Mouse (Mus musculus) MEL (cell line): ENCODE data around the gene Sox5. TPM values are rescaled to one million over a fixed set of nuclear protein-coding genes. Genes with fewer than 3 reads are reported as not detected.

ENCODE experiments used
- DNase-seq: peaks from one replicate; pipeline ENCODE4 v3.0.0; 2011; ENCODE audit warnings: low read depth, low spot score
- H3K27ac ChIP-seq: 2 replicates; pipeline ENCODE4 v1.5.1; 2012; ENCODE audit warnings: low read depth, mild to moderate bottlenecking, control low read depth, low read length, moderate library complexity; ENCODE audit not compliant: control insufficient read depth
- H3K27me3 ChIP-seq, 2 experiments: fragments of 150-350 bp in 1 of 2; sonication (generic) in 1 of 2; 2 replicates each; pipeline ENCODE4 v1.6.1; 2012; ENCODE audit warnings: low read length in 2 of 2, mild to moderate bottlenecking in 2 of 2, improper control_type of control experiment in 1 of 2, moderate library complexity in 1 of 2; ENCODE audit not compliant: insufficient read depth in 2 of 2, control insufficient read depth in 1 of 2
- H3K36me3 ChIP-seq, 2 experiments: 2 replicates each; pipeline ENCODE4 v1.6.1; 2012 to 2014; ENCODE audit warnings: low read length in 2 of 2, improper control_type of control experiment in 1 of 2, inconsistent platforms in 1 of 2, mild to moderate bottlenecking in 1 of 2; ENCODE audit not compliant: insufficient read depth in 2 of 2, control insufficient read depth in 1 of 2
- H3K4me1 ChIP-seq, 2 experiments: fragments of 150-350 bp in 1 of 2; sonication (generic) in 1 of 2; 2 replicates each; pipeline ENCODE4 v1.6.1; 2012; ENCODE audit warnings: low read length in 2 of 2, improper control_type of control experiment in 1 of 2, mild to moderate bottlenecking in 1 of 2; ENCODE audit not compliant: insufficient read depth in 2 of 2, control insufficient read depth in 1 of 2
- H3K4me3 ChIP-seq, 2 experiments: fragments of 150-350 bp in 1 of 2; sonication (generic) in 1 of 2; 2 replicates each; pipeline ENCODE4 v1.5.1; 2012; ENCODE audit warnings: low read depth in 2 of 2, low read length in 2 of 2, mild to moderate bottlenecking in 2 of 2, moderate library complexity in 2 of 2, control low read depth in 1 of 2, improper control_type of control experiment in 1 of 2; ENCODE audit not compliant: control insufficient read depth in 1 of 2, insufficient read depth in 1 of 2
- H3K79me2 ChIP-seq: 2 replicates; pipeline ENCODE4 v1.6.1; 2012; ENCODE audit warnings: mild to moderate bottlenecking, low read length, moderate library complexity; ENCODE audit not compliant: control insufficient read depth, poor library complexity, insufficient read depth
- H3K9ac ChIP-seq: 2 replicates; pipeline ENCODE4 v1.6.1; 2012; ENCODE audit warnings: low read depth, mild to moderate bottlenecking, control low read depth, low read length, moderate library complexity; ENCODE audit not compliant: control insufficient read depth, poor library complexity, severe bottlenecking
- H3K9me3 ChIP-seq: fragments of 150-350 bp; sonication (generic); replicated peaks from 2 replicates; pipeline ENCODE4 v1.6.1; 2012; ENCODE audit warnings: mild to moderate bottlenecking, low read length, improper control_type of control experiment, moderate library complexity; ENCODE audit not compliant: insufficient read depth
- BHLHE40 ChIP-seq: IDR thresholded peaks from 2 replicates; pipeline ENCODE4 v1.6.1; 2012; ENCODE audit warnings: low read depth, mild to moderate bottlenecking, inconsistent platforms, low read length, improper control_type of control experiment, borderline replicate concordance
- CHD1 ChIP-seq: IDR thresholded peaks from 2 replicates; pipeline ENCODE4 v1.6.1; 2012; ENCODE audit warnings: low read depth, mild to moderate bottlenecking, inconsistent platforms, low read length, improper control_type of control experiment
- E2F4 ChIP-seq: IDR thresholded peaks from 2 replicates; pipeline ENCODE4 v1.6.1; 2011; ENCODE audit warnings: low read depth, low read length, improper control_type of control experiment, borderline replicate concordance
- ELF1 ChIP-seq: IDR thresholded peaks from 2 replicates; pipeline ENCODE4 v1.6.1; 2014; ENCODE audit warnings: low read depth, mild to moderate bottlenecking, inconsistent platforms, low read length, improper control_type of control experiment, moderate library complexity
- EP300 ChIP-seq, 2 experiments: IDR thresholded peaks; 2 replicates each; pipeline ENCODE4 v1.6.1; 2011; ENCODE audit warnings: improper control_type of control experiment in 2 of 2, low read length in 2 of 2, low read depth in 1 of 2, mild to moderate bottlenecking in 1 of 2
- GATA1 ChIP-seq: IDR thresholded peaks from 2 replicates; pipeline ENCODE4 v1.6.1; 2011; ENCODE audit warnings: low read depth, low read length, improper control_type of control experiment
- JUND ChIP-seq: IDR thresholded peaks from 2 replicates; pipeline ENCODE4 v1.6.1; 2011; ENCODE audit warnings: low read depth, mild to moderate bottlenecking, improper control_type of control experiment, low read length
- MAFK ChIP-seq: IDR thresholded peaks from 2 replicates; pipeline ENCODE4 v1.6.1; 2011; ENCODE audit warnings: low read depth, mild to moderate bottlenecking, low read length, improper control_type of control experiment, borderline replicate concordance
- MEF2A ChIP-seq: IDR thresholded peaks from 2 replicates; pipeline ENCODE4 v1.6.1; 2014; ENCODE audit warnings: low read depth, mild to moderate bottlenecking, inconsistent platforms, low read length, improper control_type of control experiment; ENCODE audit not compliant: poor library complexity, insufficient replicate concordance, severe bottlenecking; ENCODE audit errors: extremely low read depth
- MYB ChIP-seq: IDR thresholded peaks from 2 replicates; pipeline ENCODE4 v1.6.1; 2011; ENCODE audit warnings: mild to moderate bottlenecking, low read depth, low read length, improper control_type of control experiment
- NELFE ChIP-seq: IDR thresholded peaks from 2 replicates; pipeline ENCODE4 v1.6.1; 2011; ENCODE audit warnings: low read depth, low read length, improper control_type of control experiment
- POLR2A ChIP-seq, 2 experiments: IDR thresholded peaks; 2 replicates each; pipeline ENCODE4 v1.6.1; 2011 to 2012; ENCODE audit warnings: low read length in 2 of 2, mild to moderate bottlenecking in 2 of 2, control low read depth in 1 of 2, improper control_type of control experiment in 1 of 2, low read depth in 1 of 2, moderate library complexity in 1 of 2; ENCODE audit not compliant: control insufficient read depth in 1 of 2, insufficient read depth in 1 of 2, poor library complexity in 1 of 2
- POLR2AphosphoS5 ChIP-seq: IDR thresholded peaks from 2 replicates; pipeline ENCODE4 v1.6.1; 2012; ENCODE audit warnings: low read depth, borderline replicate concordance, mild to moderate bottlenecking, inconsistent platforms, low read length, moderate library complexity, mixed read lengths
- RAD21 ChIP-seq: IDR thresholded peaks from 2 replicates; pipeline ENCODE4 v1.6.1; 2011; ENCODE audit warnings: mild to moderate bottlenecking, low read depth, low read length, improper control_type of control experiment
- RCOR1 ChIP-seq: IDR thresholded peaks from 2 replicates; pipeline ENCODE4 v1.6.1; 2012; ENCODE audit warnings: low read depth, mild to moderate bottlenecking, inconsistent platforms, low read length, improper control_type of control experiment
- SIN3A ChIP-seq: IDR thresholded peaks from 2 replicates; pipeline ENCODE4 v1.6.1; 2012; ENCODE audit warnings: low read length, improper control_type of control experiment, inconsistent platforms
- SMC3 ChIP-seq: IDR thresholded peaks from 2 replicates; pipeline ENCODE4 v1.6.1; 2011; ENCODE audit warnings: low read depth, low read length, improper control_type of control experiment
- TBP ChIP-seq: IDR thresholded peaks from 2 replicates; pipeline ENCODE4 v1.8.0; 2011; ENCODE audit warnings: low read depth, low read length, improper control_type of control experiment
- UBTF ChIP-seq: IDR thresholded peaks from 2 replicates; pipeline ENCODE4 v1.6.1; 2012; ENCODE audit warnings: low read depth, mild to moderate bottlenecking, inconsistent platforms, low read length, improper control_type of control experiment, moderate library complexity, borderline replicate concordance; ENCODE audit not compliant: insufficient read depth
- USF2 ChIP-seq, 2 experiments: IDR thresholded peaks; 2 replicates each; pipeline ENCODE4 v1.6.1; 2011 to 2012; ENCODE audit warnings: improper control_type of control experiment in 2 of 2, low read length in 2 of 2, borderline replicate concordance in 1 of 2, inconsistent platforms in 1 of 2, low read depth in 1 of 2, mild to moderate bottlenecking in 1 of 2; ENCODE audit not compliant: insufficient read depth in 1 of 2
- ZKSCAN1 ChIP-seq: IDR thresholded peaks from 2 replicates; pipeline ENCODE4 v1.6.1; 2012; ENCODE audit warnings: low read depth, mild to moderate bottlenecking, inconsistent platforms, low read length, improper control_type of control experiment, moderate library complexity
- ZMIZ1 ChIP-seq: IDR thresholded peaks from 2 replicates; pipeline ENCODE4 v1.6.1; 2012; ENCODE audit warnings: low read depth, mild to moderate bottlenecking, inconsistent platforms, low read length, improper control_type of control experiment, moderate library complexity
- polyA plus RNA-seq, 2 experiments: library from polyadenylated mRNA; stranded (reverse) in 1 of 2; unstranded in 1 of 2; fragments of >175 nt in 1 of 2; fragments of >200 nt in 1 of 2; gene quantifications; 2 replicates each; pipeline versions ENCODE4 v1.2.1 to v1.2.4; 2012; ENCODE audit warnings: low replicate concordance in 2 of 2, low read depth in 1 of 2; ENCODE audit not compliant: insufficient read length in 2 of 2, insufficient read depth in 1 of 2, missing spikeins in 1 of 2
- total RNA-seq: library from RNA; depleted of rRNA; stranded (reverse); fragments of 300-350 nt; gene quantifications from 2 replicates; pipeline ENCODE4 v1.2.3, GENCODE M21; 2012

Gene Sox5
- total and polyA plus RNA-seq, 3 experiments: 0.19 to 3.0 TPM; not detected in 1

GRCm38 (mm10) chr6:144716376-144716775, 65.4 kb downstream of the Sox5 start:
- DNase-seq: no peak
- Histone ChIP-seq H3K9ac (no peak overlapping the region), H3K9me3 (no peaks in the 10 kb centered on the region), H3K4me1 (no peaks in the 10 kb centered on the region), H3K79me2 (no peaks in the 10 kb centered on the region), H3K27ac (no peak overlapping the region), H3K36me3 (no peaks in the 10 kb centered on the region), H3K27me3 (no peaks in the 10 kb centered on the region), H3K4me3 (no peak overlapping the region)
- TF ChIP-seq RAD21 (no peak), USF2 (IDR thresholded peaks at IDR 0.05; ENCODE audit: borderline replicate concordance in 1 of 2, insufficient read depth in 1 of 2, low read depth in 1 of 2, low read length in 2 of 2) (no peak), SMC3 (no peak), MAFK (no peak), NELFE (no peak), CHD1 (no peak), MEF2A (no peak), BHLHE40 (no peak), MYB (no peak), POLR2A (IDR thresholded peaks at IDR 0.05; ENCODE audit: control insufficient read depth in 1 of 2, insufficient read depth in 1 of 2, low read depth in 1 of 2, low read length in 2 of 2, poor library complexity in 1 of 2) (no peak), TBP (no peak), E2F4 (no peak), ELF1 (no peak)

- no peak for TF ChIP-seq GATA1
- TF ChIP-seq SIN3A: no peak
- no peak for TF ChIP-seq USF2 (IDR thresholded peaks at IDR 0.05; ENCODE audit: borderline replicate concordance in 1 of 2, insufficient read depth in 1 of 2, low read depth in 1 of 2, low read length in 2 of 2)
- TF ChIP-seq SMC3: no peak
- no peak for TF ChIP-seq POLR2A (IDR thresholded peaks at IDR 0.05; ENCODE audit: control insufficient read depth in 1 of 2, insufficient read depth in 1 of 2, low read depth in 1 of 2, low read length in 2 of 2, poor library complexity in 1 of 2)
- TF ChIP-seq ZKSCAN1: no peak
- no peak for TF ChIP-seq RCOR1
- TF ChIP-seq TBP: no peak
- no peak for TF ChIP-seq ZMIZ1
- TF ChIP-seq JUND: no peak
- no peak for TF ChIP-seq CHD1
- TF ChIP-seq EP300 (IDR thresholded peaks at IDR 0.05; ENCODE audit: low read depth in 1 of 2, low read length in 2 of 2): no peak
- no peak for TF ChIP-seq POLR2AphosphoS5
- TF ChIP-seq UBTF: no peak
- Histone ChIP-seq H3K9ac (no peak overlapping the region), H3K79me2 (no peaks in the 10 kb centered on the region), H3K36me3 (no peaks in the 10 kb centered on the region), H3K27me3 (no peaks in the 10 kb centered on the region), H3K27ac (no peak overlapping the region), H3K9me3 (no peaks in the 10 kb centered on the region), H3K4me3 (no peak overlapping the region), H3K4me1 (no peaks in the 10 kb centered on the region)
- no peak for DNase-seq
Observed at GRCm38 (mm10) chr6:144711841-144712240, 69.9 kb downstream of the Sox5 start.
